Mouse (Mus musculus) stomach, postnatal 0 days (tissue): ENCODE measurements around the gene Pde6d.

ENCODE experiments used
- CTCF ChIP-seq: IDR thresholded peaks from 2 replicates; pipeline ENCODE4 v1.5.1; 2016; ENCODE audit warnings: antibody characterized with exemption, low read depth, mild to moderate bottlenecking, moderate library complexity
- EP300 ChIP-seq: optimal IDR thresholded peaks from 2 replicates; pipeline ENCODE3; 2016; ENCODE audit warnings: antibody characterized with exemption

- TF ChIP-seq CTCF (no peak), EP300 (no peak)
These were observed 51.4 kb downstream of the Pde6d start for GRCm38 (mm10) chr1:86530871-86531546.
